Mouse (Mus musculus): Measurements from ENCODE around the gene Ccl2.

The Ccl2 gene

DNA sequence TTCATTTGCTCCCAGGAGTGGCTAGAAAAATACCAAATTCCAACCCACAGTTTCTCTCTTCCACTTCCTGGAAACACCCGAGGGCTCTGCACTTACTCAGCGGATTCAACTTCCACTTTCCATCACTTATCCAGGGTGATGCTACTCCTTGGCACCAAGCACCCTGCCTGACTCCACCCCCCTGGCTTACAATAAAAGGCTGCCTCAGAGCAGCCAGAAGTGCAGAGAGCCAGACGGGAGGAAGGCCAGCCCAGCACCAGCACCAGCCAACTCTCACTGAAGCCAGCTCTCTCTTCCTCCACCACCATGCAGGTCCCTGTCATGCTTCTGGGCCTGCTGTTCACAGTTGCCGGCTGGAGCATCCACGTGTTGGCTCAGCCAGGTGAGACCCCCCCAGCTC lies at the start of gene Ccl2:
Gene Ccl2, plus strand, starts transcription at position 216 of the 400 bp plus-strand sequence.
- peak; percentile 10 for DNase-seq (ENCODE audit: low read depth, low spot score)

DNA sequence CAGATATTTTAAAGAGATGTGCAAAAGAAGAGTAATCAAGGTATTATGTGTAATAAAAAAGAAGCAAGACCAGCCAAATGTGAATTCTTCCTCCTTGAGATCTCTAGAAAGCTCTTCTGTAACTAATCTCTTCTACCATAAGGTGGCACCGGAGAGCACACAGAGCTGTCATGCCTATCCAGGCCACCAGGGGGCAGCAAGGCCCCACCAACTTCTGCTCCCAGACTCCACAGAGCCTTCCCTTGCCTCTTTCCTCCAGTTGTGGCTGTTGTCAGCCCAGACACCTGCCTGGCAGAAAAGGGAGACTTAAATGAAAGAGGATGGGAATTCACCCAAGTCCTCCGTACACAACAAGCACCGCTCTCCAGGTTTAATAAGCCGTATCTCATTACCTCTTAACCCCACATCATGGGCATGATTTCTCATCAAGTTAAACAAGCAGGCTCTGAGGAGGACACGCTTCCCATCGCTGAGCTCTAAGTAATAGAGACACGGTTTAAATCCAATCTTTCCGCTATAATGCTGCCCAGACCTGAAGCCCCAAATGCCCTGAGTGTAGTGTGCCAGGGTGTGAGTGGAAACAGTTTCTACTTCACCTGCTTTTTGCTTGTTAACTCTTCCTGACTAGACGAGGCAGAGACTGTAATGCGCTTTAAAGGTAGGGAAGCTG lies 39.1 kb upstream of the Ccl2 start:
- DNase-seq (ENCODE audit: low read depth, low spot score) = peak; percentile 68

DNA sequence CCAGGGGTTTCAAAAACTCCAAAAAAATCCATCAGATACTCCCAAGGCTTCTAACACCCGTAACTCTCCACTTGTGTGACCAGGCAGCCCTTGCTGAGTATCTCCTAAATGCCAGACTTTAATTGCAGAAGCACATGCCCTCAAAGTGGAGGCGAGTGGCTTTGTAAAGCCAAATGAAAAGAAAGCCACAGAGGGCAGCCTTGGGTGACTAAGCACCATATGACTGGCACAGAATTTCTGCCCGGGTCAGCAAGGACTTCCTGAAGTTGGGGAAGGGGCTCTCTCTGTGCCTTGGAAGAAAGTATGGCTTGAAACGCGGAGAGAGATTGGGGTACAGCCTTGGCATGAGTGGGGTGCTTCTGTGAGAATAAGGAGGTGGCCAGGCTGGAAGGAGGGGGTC lies 38.3 kb upstream of the Ccl2 start:
- no peak for DNase-seq (ENCODE audit: low read depth, low spot score)

DNA sequence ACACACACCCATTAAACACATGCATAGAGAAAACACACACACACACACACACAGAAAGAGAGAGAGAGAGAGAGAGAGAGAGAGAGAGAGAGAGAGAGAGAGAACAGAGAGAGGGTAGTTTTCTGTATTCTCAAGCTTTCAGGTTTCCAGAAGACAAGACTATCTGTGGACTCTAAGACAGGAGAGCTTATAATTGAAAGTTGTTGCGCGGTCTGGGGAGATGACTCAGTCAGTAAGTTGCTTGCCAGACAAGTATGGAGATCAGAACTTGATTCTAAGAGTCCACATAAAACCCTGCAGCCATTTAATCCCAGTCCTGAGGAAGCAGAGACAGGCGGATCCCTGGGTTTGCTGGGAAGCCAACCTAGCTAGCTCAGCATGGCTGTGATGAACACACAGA lies 36.7 kb upstream of the Ccl2 start:
- no peak for DNase-seq (ENCODE audit: low read depth, low spot score)

DNA sequence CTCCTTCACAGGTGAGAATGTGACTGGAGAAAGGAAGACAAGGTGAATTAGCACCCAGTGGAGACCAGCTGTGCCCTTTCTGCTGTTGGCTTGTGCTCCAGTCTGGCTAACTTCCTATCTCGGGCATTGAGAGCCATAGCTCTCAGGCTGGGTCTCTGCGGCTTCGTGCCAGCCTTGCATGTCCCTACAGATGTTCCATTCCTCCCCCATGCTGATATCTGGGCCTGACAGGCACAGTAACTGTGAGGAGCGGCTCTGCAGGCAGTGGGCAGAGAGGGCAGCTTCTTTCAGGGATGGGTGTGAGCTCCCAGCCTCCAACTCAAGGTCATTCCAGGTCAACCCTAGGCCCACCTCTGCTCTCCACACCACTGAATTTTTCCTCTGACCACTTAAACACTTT lies 35.9 kb upstream of the Ccl2 start:
- DNase-seq (ENCODE audit: low read depth, low spot score) = no peak

DNA sequence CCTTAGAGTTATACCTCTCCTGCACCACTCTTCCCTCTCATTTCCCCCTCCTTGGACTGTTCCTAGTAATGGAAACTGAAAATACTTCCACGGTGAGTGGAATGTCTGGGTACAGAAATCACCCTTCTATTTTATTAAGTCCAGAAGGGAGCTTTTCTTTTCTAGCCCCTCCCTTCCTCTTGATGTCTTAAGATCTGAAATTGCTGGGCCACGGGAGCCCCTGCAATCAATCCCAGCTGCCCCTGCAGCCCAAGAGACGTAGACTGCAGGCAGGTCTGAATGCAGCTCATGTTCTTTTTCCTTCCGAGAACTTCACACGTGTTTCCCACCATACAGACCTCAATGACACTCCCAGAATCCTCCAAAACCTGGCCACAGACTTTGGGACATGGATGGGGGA lies 34.8 kb upstream of the Ccl2 start:
- DNase-seq (ENCODE audit: low read depth, low spot score) = no peak

DNA sequence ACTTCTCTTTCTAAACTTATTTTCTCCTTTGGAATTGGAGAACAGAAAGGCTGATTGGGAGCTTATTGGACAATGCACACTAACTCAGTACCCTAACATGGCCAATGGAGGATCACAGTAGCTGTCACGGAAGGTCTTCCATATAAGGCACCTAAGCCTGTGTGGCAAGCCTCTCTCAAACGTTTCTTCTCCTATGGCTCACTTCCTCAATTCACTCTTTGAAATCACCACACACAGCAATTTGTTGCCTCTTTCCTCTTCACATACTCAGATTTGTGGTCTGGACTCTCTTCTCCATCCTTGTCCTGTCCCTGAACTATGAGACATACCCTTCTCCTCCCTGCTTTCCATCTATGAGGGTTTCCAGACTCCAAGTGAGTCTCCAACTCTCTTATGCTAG lies 30.6 kb upstream of the Ccl2 start:
- no peak for DNase-seq (ENCODE audit: low read depth, low spot score)

DNA sequence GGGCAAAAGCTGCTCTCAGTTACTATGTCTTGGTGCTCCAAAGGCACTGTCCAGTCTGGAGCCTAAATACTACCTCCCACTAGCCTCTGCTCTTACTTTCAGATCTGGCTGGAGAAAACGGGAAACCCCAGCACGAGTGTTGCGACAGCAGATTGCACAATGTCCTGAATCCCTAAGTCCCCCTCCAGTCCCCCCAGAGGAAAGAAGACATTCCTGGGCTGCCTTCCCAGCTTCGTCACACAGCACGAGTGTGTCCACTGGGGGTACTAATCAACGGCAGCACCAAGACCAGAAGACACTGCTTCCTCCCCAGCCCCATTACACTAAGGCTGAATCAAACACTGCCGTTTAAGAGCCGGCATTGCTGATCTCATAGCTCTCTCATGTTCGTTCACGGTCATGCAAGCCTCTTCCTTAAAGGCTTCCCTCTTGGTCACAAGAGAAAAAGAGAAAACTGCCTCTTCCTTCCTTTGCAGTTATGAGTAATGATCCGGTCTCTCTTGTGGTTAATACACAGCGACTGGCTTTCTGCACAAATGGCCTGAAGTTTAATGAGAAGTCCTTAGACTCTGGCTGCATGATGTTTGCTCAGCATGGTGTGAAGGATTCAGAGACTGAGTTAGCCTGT lies 28.5 kb upstream of the Ccl2 start:
- no peak for DNase-seq (ENCODE audit: low read depth, low spot score)

DNA sequence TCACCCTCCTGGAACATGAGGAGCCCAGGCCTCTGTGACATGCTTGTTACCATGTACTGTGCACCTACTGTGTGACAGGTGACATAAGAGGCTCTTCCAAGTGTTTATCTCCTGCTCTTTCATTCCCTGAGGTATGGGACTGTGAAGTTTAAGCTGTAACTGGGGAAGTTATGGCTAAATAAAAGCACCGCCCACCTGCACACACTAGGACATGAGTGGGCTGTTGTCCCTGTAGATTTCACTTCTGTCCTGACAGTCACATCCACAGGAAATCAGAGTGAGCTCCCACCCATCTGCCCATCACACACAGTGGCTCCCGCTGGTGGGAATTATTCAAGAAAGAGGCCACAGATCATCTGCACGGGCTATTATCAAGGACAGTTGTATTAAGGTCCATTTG lies 25.3 kb upstream of the Ccl2 start:
- DNase-seq (ENCODE audit: low read depth, low spot score) = no peak

DNA sequence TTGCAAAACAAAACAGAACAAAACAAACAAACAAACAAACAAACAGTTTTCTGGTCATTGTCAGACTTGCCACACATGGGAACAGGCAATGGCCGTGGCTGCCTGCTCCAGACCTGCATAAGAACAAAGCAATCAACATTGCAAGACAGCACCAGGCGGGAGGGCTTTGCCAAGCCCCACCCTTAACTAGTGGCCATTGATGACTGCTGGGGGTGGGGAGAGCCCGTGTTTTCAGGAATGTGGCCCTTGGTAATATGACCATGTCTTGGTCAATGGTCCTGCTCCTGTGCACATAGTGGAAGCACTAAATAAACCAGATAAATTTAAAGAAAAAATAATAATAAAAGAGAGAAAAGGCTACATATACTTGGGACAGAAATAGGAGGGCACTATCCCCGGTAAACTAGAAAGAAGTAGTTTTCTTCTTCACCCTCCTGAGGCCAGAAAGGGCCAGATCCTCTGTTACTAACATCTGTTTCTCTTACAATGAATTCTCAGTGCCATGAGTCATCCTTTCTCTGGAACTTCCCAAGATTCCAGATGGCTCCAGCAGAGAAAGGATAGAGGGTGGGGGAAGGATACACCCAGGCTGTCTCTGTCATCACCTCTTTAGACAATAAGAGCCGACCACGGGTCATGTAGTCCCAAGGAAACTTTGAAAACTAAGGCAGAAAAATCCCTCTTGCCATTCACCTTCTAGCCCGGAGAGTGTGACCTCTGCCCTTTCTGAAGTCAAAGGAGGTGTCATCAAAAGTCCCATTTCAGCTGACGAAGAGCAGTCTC lies 23.8 kb upstream of the Ccl2 start:
- peak; percentile 28 for DNase-seq (ENCODE audit: low read depth, low spot score)

DNA sequence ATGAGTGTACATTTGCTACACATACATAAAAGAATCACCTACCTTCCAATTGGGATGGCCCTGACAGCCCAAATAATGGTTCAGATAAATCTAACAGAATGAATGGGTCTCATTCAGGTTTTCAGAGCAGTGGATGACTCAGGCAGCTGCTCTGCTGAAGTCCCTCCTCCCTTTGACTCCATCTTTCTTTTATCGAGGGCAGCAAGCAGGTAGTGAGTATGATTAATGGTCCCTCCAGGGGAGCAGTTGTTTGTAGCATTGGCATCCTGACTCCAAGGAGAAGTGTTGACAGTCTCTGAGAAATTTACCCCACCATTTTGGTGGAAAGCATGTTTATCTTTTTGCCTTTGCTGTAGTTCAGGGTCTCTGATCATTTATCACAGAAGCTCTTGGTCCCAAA lies 21.6 kb upstream of the Ccl2 start:
- DNase-seq (ENCODE audit: low read depth, low spot score) = no peak

DNA sequence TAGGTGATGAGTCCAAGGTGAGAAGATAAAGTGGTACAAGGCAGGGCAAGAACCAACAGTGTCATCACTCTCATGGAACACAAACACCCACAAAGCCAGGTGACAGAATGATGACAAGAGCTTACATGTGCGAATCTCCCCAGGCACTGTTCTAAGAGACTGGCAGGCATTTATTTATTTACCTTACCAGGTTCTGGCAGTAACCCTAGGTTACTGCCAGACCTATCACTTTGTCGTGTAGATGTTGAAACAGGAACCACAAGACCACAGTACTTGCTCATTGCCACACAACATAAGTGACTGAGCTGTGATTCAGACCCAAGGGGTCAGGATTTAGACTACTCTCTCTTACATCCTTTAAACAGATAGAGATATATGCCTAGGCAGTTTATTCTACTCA lies 20.3 kb upstream of the Ccl2 start:
- no peak for DNase-seq (ENCODE audit: low read depth, low spot score)

DNA sequence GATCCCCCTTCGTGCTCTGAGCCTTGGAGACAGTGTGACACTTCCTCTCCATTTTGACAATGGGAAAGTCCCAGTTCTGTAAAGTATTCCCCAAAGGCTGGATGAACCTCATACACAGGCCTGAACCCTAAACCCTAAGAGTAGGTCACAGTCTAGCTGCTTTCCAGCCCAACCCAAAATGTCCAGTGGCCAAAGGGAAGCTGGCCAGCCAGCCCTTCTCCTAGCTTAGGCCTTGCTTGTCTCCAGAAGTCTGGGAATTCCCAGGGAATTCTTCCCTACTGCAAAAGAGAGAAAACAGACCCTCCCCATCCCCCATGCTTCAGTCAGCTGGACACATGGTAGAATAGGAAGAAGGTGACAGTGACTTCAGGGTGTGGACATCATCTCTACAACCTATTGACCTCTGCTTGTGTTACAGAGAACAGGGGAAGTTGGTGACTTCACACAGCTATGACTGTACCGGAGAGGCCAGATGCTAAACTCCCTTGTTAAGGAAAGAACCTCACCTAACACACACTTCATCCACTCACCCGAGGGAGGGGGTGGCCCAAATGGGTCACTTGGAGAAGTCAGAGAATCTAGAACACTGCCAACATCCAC lies 19.1 kb upstream of the Ccl2 start:
- no peak for DNase-seq (ENCODE audit: low read depth, low spot score)

DNA sequence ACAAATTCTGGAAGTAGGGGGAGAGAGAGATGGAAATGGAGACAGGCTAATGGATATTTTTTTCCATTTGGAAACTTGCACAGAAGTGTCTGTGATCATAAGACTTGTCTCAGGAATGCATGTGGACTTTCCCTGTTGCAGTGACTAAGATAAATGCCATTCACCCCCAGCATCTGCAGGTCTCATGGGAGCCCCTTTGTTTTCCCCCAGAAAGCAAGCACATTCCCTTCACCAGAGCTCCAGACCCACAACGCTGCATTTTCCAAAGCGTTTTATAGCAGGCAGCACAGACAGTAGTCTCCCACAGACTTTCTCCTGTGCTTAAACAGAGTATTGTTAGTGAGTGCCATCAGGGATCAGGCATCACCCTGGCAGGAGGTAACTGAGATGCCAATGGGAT lies 16.0 kb upstream of the Ccl2 start:
- DNase-seq (ENCODE audit: low read depth, low spot score) = no peak

DNA sequence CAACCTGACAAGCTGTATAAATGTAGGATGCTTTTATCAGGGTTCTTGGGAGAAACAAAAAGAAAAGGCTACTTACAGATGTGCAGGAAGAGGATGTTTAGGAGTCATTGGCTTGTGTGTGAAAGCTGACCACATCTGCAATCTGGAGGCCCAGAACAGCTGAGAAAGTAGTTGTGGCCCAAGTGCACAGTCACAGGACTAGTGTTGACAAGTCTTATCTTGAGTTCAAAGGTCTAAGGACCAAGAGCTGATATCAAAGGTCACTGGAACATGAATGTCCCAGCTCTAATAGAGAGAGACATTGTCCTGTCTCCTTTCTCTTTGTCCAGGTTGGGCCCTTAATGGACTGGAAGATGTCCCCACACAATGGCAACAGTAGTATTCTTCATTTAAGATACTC lies 15.6 kb upstream of the Ccl2 start:
- DNase-seq (ENCODE audit: low read depth, low spot score) = no peak

DNA sequence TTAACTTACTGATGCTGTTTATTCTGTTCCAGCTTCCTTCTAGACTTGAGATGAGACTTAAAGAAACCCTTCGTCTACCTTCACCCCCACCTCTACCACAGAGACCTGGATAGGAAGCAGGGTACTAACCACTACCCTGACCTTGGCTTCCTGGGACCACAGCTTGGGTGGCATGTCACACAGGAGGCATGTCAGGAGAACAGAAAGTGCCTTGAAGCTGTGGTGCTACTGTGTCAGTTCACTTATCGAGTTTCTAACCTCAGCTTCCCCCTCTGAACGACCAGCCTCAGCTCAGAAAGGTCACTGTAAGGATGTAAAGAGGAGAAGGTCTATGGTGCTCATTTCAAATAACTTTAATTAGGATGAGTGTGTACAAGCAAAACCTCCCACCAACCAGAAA lies 14.0 kb upstream of the Ccl2 start:
- DNase-seq (ENCODE audit: low read depth, low spot score) = no peak

DNA sequence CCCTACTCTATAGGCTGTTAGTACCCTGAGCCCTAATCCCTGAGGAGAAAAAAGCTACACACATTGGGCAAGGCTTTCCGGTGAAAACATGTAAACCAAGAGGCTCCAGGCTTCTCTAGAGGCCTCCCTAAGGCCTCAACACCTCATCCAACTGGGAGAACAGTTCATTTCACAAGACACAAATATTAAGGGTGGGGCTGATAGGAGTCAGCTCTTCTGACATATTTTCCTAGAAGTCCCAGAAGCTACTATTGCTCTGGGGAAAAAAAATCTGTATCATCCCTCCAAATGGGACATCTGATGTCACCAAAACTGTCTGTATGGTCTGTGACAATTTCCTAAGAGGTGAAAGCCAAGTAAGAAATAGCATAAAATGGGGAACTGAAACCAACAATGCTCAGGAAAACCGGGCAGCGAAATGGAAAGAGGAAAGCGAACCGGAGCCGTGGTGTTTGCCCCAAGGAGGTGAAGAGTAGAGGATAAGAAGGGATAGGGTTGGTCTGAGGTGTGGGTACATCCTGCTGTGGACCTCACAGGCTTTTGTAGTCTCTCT lies 12.8 kb upstream of the Ccl2 start:
- DNase-seq (ENCODE audit: low read depth, low spot score) = no peak

DNA sequence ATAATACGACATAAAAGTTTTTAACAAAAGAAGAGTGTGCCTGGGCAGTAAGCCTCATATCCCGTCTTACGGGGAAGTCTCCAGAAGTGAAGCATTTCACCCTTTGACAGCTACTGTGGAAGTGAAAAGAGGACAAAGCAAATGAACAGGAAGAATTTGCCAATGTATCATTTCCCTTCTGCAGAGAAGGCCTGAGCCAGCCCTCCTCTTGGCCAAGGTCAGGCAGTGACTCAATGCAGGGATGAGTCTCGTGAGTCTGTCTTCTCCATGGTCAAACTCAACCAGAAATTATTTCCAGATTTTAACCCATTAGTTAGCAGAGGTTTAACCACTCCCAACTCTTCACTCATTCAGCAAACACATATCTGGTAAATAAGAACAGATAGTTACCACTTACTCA lies 11.6 kb upstream of the Ccl2 start:
- DNase-seq (ENCODE audit: low read depth, low spot score) = no peak

DNA sequence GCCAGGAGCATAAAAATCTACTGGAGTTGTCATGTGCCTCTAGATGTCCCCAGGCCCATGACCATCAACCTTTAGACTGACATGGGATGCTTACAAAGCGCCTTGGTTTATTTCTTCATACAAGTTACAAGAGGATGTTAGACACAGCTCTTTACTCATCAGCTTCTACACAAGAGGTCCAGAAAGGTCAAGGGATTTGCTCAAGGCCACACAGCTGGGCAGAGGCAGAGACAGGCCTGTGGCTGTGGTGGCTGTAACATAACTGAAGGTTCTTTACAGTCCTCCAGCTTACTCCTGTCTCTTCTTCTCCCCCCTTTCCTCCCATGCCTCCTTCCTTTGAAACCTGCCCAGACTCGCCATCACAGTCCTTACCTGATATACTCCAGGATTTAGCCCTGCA lies 5.2 kb upstream of the Ccl2 start:
- no peak for DNase-seq (ENCODE audit: low read depth, low spot score)

DNA sequence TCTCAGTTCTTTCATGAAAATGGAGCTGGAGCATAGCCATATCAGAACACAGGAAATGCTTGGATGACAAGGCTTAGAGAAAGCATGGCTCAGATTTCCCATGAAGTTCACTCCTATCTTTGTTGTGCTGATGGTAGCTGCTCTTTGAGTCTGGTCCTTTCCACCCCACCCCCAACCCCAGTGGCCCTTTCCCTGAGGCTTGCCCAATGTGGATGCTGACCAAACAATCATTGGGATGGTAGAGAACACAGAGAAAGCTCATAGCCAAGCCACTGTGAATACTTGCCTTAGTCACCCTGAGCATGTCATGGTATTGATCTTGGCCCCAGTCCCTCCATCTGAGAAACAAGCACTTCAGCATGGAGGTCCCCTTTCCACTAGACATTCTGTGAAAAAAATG lies 3.2 kb upstream of the Ccl2 start:
- DNase-seq (ENCODE audit: low read depth, low spot score) = no peak

DNA sequence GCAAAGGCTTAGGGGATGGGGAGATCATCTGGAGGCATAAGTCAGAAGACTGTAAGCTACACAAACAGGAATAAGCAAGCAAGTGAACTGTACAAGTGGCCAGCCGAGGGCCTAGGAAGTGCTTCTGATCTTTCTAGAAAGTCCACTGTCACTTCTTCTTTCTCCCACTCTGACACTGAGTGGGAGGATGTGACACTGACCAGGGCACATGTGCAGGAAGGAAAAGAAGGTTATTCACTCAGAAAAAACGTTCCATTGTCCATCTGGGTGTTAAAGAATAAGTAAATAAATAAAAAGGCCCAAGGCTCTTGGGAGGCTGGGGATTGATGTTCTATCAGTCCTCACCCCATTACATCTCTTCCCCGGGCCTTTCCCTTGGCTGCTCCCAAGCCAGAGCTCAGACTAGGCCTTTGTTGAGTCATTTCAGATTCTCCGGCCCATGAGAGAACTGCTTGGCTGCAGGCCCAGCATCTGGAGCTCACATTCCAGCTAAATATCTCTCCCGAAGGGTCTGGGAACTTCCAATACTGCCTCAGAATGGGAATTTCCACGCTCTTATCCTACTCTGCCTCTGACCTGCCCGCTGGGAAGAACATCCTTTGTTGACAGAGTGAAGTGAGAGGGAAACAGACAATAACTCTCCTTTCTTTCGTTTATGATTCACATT lies 2.6 kb upstream of the Ccl2 start:
- no peak for DNase-seq (ENCODE audit: low read depth, low spot score)

DNA sequence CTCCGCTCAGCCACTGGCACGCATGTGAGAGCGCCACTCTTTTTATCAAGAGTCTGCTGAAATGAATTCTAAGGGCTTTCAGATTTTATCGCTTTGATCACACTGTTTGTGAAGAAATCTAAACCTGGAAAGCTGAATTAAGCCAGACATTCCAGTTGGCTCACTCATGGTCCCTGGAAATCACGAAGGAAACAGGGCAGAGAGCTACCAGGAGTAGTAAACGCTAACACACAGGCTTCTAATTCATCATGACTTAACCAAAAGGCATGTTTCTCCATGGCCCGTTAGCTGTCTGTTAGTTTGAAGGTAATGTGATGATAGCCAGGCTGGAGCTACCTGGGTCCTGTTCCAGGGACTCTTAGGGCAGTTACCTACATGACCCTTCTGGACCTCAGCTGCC lies 925 bp upstream of the Ccl2 start:
- no peak for DNase-seq (ENCODE audit: low read depth, low spot score)
